Mouse (Mus musculus): ENCODE results near the gene Gm5868. TPM values are rescaled to one million over a fixed set of nuclear protein-coding genes. Genes with fewer than 3 reads are reported as not detected.

Gene Gm5868
- total RNA-seq, 2 experiments from 2014 or later, result not detected

Other genes with a start within 250 kb of the Gm5868 start
- gene Corin, start 83.1 kb downstream of the Gm5868 start, total RNA-seq (2021), result under 1 TPM; 0.07 to 0.55 TPM
- gene Nfxl1, start 27.9 kb downstream of the Gm5868 start, total RNA-seq (2021), result 1 to 10 TPM; 3.0 to 3.6 TPM
- gene Zar1, start 6.3 kb downstream of the Gm5868 start, total RNA-seq (2021), result not detected
- gene Cnga1, start 56.7 kb upstream of the Gm5868 start, total RNA-seq (2021), result not detected
- under 1 TPM in 1 of 2 experiments, not detected in 1; 0.05 TPM for gene Nipal1, start 60.2 kb upstream of the Gm5868 start, total RNA-seq (2021)
- gene Txk, start 165.2 kb upstream of the Gm5868 start, total RNA-seq (2021), result not detected

Measured in gastrocnemius, adult 18-20 months (tissue).